Mouse (Mus musculus) midbrain, embryonic 13.5 days (tissue): ENCODE data around the gene Mrpl49. TPM values are rescaled to one million over a fixed set of nuclear protein-coding genes. Genes with fewer than 3 reads are reported as not detected.
"Not testable (repeated sequence)": the region's sequence is repeated elsewhere in the genome, so short reads cannot be mapped to it uniquely, and the experiment has no call there.

Experiments
- ATAC-seq: fragments of 200-750 bp; cut with Nextera tagmentation; 2 replicates; pipeline ENCODE4 v1.8.0; 2017; ENCODE audit warnings: mild to moderate bottlenecking, moderate TSS enrichment, moderate library complexity
- H3K27ac ChIP-seq: fragments of 300-500 bp; sonication (generic); 2 replicates; pipeline ENCODE4 v1.5.1; 2015; ENCODE audit warnings: inconsistent platforms, mild to moderate bottlenecking, moderate library complexity
- H3K27me3 ChIP-seq: fragments of 300-500 bp; sonication (generic); 2 replicates; pipeline ENCODE4 v1.6.1; 2015; ENCODE audit warnings: mild to moderate bottlenecking, inconsistent platforms
- H3K36me3 ChIP-seq: fragments of 300-500 bp; sonication (generic); 2 replicates; pipeline ENCODE4 v1.6.1; 2015; ENCODE audit warnings: mild to moderate bottlenecking, inconsistent platforms
- H3K4me1 ChIP-seq: fragments of 300-500 bp; sonication (generic); replicated peaks from 2 replicates; pipeline ENCODE4 v1.6.1; 2015; ENCODE audit warnings: inconsistent platforms
- H3K4me2 ChIP-seq: fragments of 300-500 bp; sonication (generic); replicated peaks from 2 replicates; pipeline ENCODE4 v1.6.1; 2015; ENCODE audit warnings: moderate library complexity, mild to moderate bottlenecking, inconsistent platforms
- H3K4me3 ChIP-seq: fragments of 300-500 bp; sonication (generic); replicated peaks from 2 replicates; pipeline ENCODE4 v1.5.1; 2015; ENCODE audit warnings: mild to moderate bottlenecking, inconsistent platforms
- H3K9ac ChIP-seq: fragments of 300-500 bp; sonication (generic); replicated peaks from 2 replicates; pipeline ENCODE4 v1.6.1; 2015; ENCODE audit warnings: mild to moderate bottlenecking, inconsistent platforms
- H3K9me3 ChIP-seq: fragments of 300-500 bp; sonication (generic); 2 replicates; pipeline ENCODE4 v1.6.1; 2016; ENCODE audit warnings: mild to moderate bottlenecking, inconsistent platforms
- WGBS: fragments of 180-500 bp; shearing (Covaris S2); methylation state at CpG from one replicate; pipeline ENCODE4 v1.1.7; 2015; 5-methylcytosine and 5-hydroxymethylcytosine counted together
- polyA plus RNA-seq: library from polyadenylated mRNA; unstranded; fragments of >200 nt; fragmentation: Nextera tagmentation; extraction: Ambion mirVana; gene quantifications from 2 replicates; pipeline ENCODE4 v1.2.1, GENCODE M21; 2015

Mrpl49 gene
- polyA plus RNA-seq, 1 experiment from 2014 or later, result 73.7 TPM

- WGBS, result under 1% methylated on average over 65 of the region's 65 CpGs
- Histone ChIP-seq H3K4me1 (peaks cover 32% of the 10 kb centered on the region), H3K27ac (peak within 1 kb of the TSS; percentile 99), H3K4me3 (peak within 1 kb of the TSS; percentile 96), H3K4me2 (peak within 1 kb of the TSS; percentile 100), H3K9me3 (no peaks in the 10 kb centered on the region), H3K36me3 (peaks cover 34% of the 10 kb centered on the region), H3K27me3 (no peaks in the 10 kb centered on the region), H3K9ac (peak within 1 kb of the TSS; percentile 93)
- ATAC-seq, result peak; percentile 93
Observed at GRCm38 (mm10) chr19:6046294-6047153, 11.1 kb downstream of the Mrpl49 start, which contains the start of gene Syvn1. TSS of gene Syvn1 (plus strand) at chr19:6046576.

DNA sequence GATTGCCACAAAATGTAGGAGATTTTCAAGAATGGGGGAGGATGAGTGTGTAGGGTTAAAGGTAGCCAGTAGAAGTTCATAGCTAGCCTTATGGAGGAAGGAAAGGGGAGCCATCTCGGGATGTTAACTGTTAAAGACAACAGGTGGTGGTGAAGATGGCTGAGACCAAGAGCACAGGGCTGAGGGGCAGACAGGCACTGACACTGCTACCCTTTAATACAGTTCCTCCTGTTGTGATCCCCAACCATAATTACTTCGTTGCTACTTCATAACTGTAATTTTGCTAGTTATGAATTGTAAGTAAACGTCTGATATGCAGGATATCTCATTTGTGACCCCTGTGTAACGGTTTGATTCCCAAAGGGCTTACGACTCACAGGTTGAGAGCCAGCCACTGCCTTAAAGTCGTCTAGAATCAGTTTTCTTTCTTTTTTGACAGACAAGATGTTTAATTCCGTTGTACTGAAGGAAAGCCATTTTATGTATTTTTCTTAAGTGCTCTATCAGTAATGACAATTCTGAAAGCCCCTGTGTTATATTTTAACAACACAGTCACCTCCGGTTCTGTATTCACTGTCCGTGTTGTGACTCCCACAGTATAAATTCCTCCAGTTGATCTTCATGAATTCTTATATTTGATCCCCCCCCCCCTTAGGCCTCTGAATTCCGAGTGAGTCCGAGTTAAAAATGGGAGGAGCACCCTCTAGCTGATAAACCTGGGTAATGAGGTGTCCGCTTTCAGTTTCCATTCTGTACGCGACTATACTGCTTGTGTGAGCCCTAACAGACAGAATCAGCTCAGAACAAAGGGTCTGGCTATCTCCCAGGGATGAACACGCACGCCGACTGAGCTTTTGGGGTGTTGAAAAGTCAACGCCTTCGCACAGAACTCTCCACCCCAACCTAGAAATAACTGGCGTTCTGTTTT is 12.0 kb downstream of the Mrpl49 start:
- Histone ChIP-seq H3K4me1 (peaks cover 32% of the 10 kb centered on the region), H3K9me3 (no peaks in the 10 kb centered on the region), H3K27ac (peak overlapping the region; percentile 99), H3K4me3 (peak overlapping the region; percentile 96), H3K27me3 (no peaks in the 10 kb centered on the region), H3K4me2 (peak overlapping the region; percentile 100), H3K9ac (peak overlapping the region; percentile 75), H3K36me3 (peaks cover 26% of the 10 kb centered on the region)
- peak; percentile 60 for ATAC-seq
- 23% methylated on average over 20 of the region's 20 CpGs for WGBS

DNA sequence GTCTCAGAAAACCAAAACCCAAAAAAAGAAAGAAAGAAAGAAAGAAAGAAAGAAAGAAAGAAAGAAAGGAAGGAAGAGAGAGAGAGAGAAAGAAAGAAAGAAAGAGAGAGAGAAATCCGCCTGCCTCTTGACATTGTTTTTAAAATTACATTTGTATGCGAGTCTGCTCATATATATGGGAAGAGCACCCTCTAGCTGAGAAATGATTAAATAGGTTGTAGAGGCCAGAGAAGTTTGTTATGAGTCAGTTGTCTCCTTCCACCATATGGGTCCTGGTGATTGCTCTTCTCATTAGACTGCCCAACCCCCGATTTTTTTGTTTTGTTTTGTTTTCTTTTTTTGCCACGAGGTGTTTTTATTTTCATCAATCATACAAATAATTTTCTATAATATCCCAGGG is 13.5 kb downstream of the Mrpl49 start:
- not testable (repeated sequence) for H3K27me3 ChIP-seq, H3K9ac ChIP-seq, ATAC-seq, H3K27ac ChIP-seq, H3K4me3 ChIP-seq, H3K4me2 ChIP-seq, H3K9me3 ChIP-seq
- H3K36me3 ChIP-seq, result peaks cover 10% of the 10 kb centered on the region
- WGBS, result 74% methylated on average over 4 of the region's 4 CpGs
- peaks cover 30% of the 10 kb centered on the region for H3K4me1 ChIP-seq

GRCm38 (mm10) chr19:6042293-6042692 is 15.3 kb downstream of the Mrpl49 start:
- ATAC-seq, result no peak
- WGBS, result 82% methylated on average over 9 of the region's 9 CpGs
- H3K4me3 ChIP-seq, result no peak overlapping the region
- peaks cover 12% of the 10 kb centered on the region for H3K4me1 ChIP-seq
- no peak overlapping the region for H3K9ac ChIP-seq
- no peaks in the 10 kb centered on the region for H3K9me3 ChIP-seq
- no peak overlapping the region for H3K27ac ChIP-seq
- no peaks in the 10 kb centered on the region for H3K27me3 ChIP-seq
- no peak overlapping the region for H3K4me2 ChIP-seq
- no peaks in the 10 kb centered on the region for H3K36me3 ChIP-seq

- no peaks in the 10 kb centered on the region for H3K36me3 ChIP-seq
- H3K27ac ChIP-seq, result no peak overlapping the region
- no peak overlapping the region for H3K9ac ChIP-seq
- no peaks in the 10 kb centered on the region for H3K27me3 ChIP-seq
- no peaks in the 10 kb centered on the region for H3K9me3 ChIP-seq
- no peak overlapping the region for H3K4me3 ChIP-seq
- no peak overlapping the region for H3K4me2 ChIP-seq
- no peak for ATAC-seq
- peaks cover 4% of the 10 kb centered on the region for H3K4me1 ChIP-seq
Observed at GRCm38 (mm10) chr19:6040002-6040401, 17.6 kb downstream of the Mrpl49 start.

DNA sequence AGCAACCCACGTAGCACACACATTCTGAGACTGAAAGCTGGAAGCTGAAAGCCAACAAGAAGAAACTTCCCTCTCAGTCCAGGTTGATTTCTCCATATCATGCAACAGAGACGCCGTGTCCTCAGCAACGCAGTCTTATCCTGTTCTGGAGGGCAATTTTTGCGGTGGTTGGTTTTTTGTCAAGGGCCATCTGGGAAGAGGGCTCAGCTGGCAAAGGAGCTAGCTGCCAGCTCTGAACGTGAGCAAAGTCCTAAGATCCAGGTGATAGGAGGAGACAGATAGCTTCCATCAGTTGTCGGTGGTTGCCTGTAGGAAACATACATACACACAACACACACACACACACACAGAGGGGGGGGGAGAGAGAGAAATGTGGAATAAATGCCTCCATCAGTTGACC is 19.3 kb downstream of the Mrpl49 start:
- WGBS, result 87% methylated on average over 7 of the region's 7 CpGs
- peaks cover 2% of the 10 kb centered on the region; the same call in 1 of the 2 replicates for H3K4me1 ChIP-seq
- no peak overlapping the region for H3K4me2 ChIP-seq
- H3K36me3 ChIP-seq, result no peaks in the 10 kb centered on the region
- H3K9me3 ChIP-seq, result no peaks in the 10 kb centered on the region
- ATAC-seq, result no peak
- no peak overlapping the region for H3K4me3 ChIP-seq
- H3K27me3 ChIP-seq, result no peaks in the 10 kb centered on the region
- no peak overlapping the region for H3K9ac ChIP-seq
- H3K27ac ChIP-seq, result no peak overlapping the region

DNA sequence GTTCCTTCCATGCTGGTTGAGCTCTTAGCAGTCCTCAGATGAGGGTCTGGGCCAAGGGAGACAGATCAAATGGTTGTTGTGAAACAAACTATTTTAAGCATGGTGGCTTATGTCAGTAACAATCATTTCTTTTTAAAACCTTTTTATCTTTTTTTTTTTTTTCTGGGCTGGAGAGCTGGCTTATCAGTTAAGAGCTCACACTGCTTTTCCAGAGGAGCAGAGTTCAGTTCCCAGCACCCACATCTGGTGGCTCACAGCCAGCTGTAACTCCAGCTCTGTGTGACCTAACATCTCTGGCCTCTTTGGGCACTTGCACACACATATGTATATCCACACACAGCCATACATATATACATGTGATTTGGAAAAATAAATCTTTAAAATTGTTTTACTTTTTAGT is 19.9 kb downstream of the Mrpl49 start:
- Histone ChIP-seq H3K4me2 (no peak overlapping the region), H3K36me3 (no peaks in the 10 kb centered on the region), H3K27me3 (no peaks in the 10 kb centered on the region), H3K9ac (no peak overlapping the region), H3K9me3 (no peaks in the 10 kb centered on the region), H3K4me3 (no peak overlapping the region), H3K27ac (no peak overlapping the region), H3K4me1 (peaks cover 2% of the 10 kb centered on the region; the same call in 1 of the 2 replicates)
- ATAC-seq, result no peak

- Histone ChIP-seq H3K4me2 (no peak overlapping the region), H3K4me1 (no peaks in the 10 kb centered on the region), H3K27ac (no peak overlapping the region), H3K9me3 (no peaks in the 10 kb centered on the region), H3K27me3 (no peaks in the 10 kb centered on the region), H3K4me3 (no peak overlapping the region), H3K9ac (no peak overlapping the region), H3K36me3 (no peaks in the 10 kb centered on the region)
- 83% methylated on average over 9 of the region's 9 CpGs for WGBS
- ATAC-seq, result no peak
Observed at GRCm38 (mm10) chr19:6035966-6036585, 21.5 kb downstream of the Mrpl49 start.

DNA sequence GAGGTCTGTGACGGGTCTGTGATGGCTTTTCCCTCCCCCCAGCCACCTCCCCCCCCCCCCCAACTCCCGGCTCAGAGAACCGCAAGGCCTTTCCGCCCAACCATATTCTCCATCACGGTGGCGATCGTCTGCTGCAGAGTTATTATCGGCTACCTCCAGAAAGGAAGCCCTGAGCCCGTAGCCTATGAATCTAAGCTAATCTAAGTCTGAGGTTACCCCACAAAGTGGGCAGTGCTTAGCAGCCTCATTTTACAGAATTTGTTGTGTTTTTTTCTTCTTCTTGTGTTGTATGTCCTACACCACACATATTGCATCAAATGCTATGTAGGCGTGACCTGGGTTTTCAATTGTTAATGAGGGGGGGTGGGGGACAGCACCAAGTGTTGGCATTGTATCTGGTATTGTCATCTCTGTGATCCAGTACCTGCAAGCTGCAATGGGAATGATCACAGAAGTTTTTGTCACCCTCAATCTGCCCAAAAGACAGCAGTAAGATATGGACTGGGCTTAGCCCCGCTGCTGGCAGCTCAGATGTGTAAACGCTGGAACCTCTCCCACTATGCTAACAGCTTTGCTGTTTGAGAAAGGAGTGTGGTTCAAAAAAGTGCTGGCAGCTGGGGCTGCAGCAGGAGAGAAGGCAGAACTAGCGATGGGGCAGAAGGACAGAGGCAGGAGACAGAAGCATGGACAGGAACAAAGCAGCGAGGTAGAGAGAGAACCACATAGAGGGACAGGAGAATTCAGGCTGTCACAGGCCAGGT is 26.9 kb downstream of the Mrpl49 start:
- no peak overlapping the region for H3K4me3 ChIP-seq
- no peaks in the 10 kb centered on the region for H3K36me3 ChIP-seq
- H3K27me3 ChIP-seq, result no peaks in the 10 kb centered on the region
- H3K9ac ChIP-seq, result no peak overlapping the region
- 77% methylated on average over 14 of the region's 14 CpGs for WGBS
- ATAC-seq, result no peak
- no peak overlapping the region for H3K4me2 ChIP-seq
- no peaks in the 10 kb centered on the region for H3K9me3 ChIP-seq
- H3K27ac ChIP-seq, result no peak overlapping the region
- no peaks in the 10 kb centered on the region for H3K4me1 ChIP-seq

DNA sequence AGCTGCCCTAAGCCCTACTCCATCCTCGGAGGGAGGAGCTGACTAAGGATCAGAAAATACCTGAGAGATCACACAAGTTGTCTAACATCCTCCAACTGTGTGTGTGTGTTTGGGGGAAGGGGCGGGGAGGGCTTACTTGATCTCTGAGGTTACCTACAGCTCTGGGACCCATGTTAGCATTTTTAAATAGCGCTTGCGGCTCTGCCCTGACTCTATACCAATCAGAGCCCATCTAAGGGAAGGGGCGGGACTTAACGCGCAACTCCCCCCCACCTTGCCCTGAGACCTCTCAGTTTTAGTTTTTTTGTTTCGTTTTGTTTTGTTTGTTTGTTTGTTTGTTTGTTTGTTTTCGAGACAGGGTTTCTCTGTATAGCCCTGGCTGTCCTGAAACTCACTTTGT is 28.2 kb downstream of the Mrpl49 start:
- WGBS, result 76% methylated on average over 9 of the region's 9 CpGs
- Histone ChIP-seq H3K4me2 (no peak overlapping the region), H3K9me3 (no peaks in the 10 kb centered on the region), H3K9ac (no peak overlapping the region), H3K4me1 (no peaks in the 10 kb centered on the region), H3K36me3 (no peaks in the 10 kb centered on the region), H3K27me3 (no peaks in the 10 kb centered on the region), H3K4me3 (no peak overlapping the region), H3K27ac (no peak overlapping the region)
- no peak for ATAC-seq

DNA sequence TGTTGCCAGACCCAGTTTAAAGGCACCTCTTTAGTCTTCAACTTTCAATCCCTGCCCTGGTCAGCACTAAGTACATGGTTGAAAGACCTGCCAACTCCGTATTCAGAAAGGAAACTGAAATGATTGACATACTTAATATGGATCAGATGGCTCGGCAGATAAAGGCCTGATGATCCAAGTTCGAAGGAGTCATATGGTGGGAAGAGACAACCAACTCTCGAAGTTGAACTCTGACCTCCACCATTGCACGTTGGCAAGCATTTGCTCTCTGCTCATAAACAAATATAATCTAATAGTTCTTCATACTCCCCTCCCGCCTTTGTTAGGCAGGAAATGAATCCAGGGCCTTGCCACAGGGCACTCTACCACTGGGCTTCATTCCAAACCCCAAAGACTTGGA is 28.6 kb downstream of the Mrpl49 start:
- Histone ChIP-seq H3K9ac (no peak overlapping the region), H3K4me3 (no peak overlapping the region), H3K27me3 (no peaks in the 10 kb centered on the region), H3K4me1 (no peaks in the 10 kb centered on the region), H3K27ac (no peak overlapping the region), H3K36me3 (no peaks in the 10 kb centered on the region), H3K4me2 (no peak overlapping the region), H3K9me3 (no peaks in the 10 kb centered on the region)
- WGBS, result 88% methylated on average over 6 of the region's 6 CpGs
- ATAC-seq, result no peak
